Mouse (Mus musculus): ENCODE measurements around the gene Focad. TPM values are rescaled to one million over a fixed set of nuclear protein-coding genes. Genes with fewer than 3 reads are reported as not detected.

Focad gene
- polyA plus RNA-seq, 1 experiment from 2014 or later: 14.9 TPM

GRCm38 (mm10) chr4:88157644-88158043, 63.2 kb downstream of the Focad start:
- Histone ChIP-seq H3K27ac (no peak overlapping the region), H3K4me3 (no peak overlapping the region), H3K36me3 (no peaks in the 10 kb centered on the region), H3K27me3 (no peaks in the 10 kb centered on the region), H3K4me2 (no peak overlapping the region), H3K9ac (no peak overlapping the region), H3K4me1 (no peaks in the 10 kb centered on the region), H3K9me3 (no peaks in the 10 kb centered on the region)
- ATAC-seq (ENCODE audit: borderline replicate concordance, extremely low read depth, low FRiP score, low TSS enrichment): no peak
- WGBS: 89% methylated on average over 6 of the region's 6 CpGs

- Histone ChIP-seq H3K27me3 (no peaks in the 10 kb centered on the region), H3K4me3 (no peak overlapping the region), H3K4me1 (no peaks in the 10 kb centered on the region), H3K4me2 (no peak overlapping the region), H3K27ac (no peak overlapping the region), H3K9ac (no peak overlapping the region), H3K36me3 (no peaks in the 10 kb centered on the region), H3K9me3 (no peaks in the 10 kb centered on the region)
- ATAC-seq (ENCODE audit: borderline replicate concordance, extremely low read depth, low FRiP score, low TSS enrichment): no peak
- 73% methylated on average over 5 of the region's 5 CpGs for WGBS
Measured at GRCm38 (mm10) chr4:88159256-88159655, 64.8 kb downstream of the Focad start.

- WGBS: 71% methylated on average over 6 of the region's 6 CpGs
- no peak for ATAC-seq (ENCODE audit: borderline replicate concordance, extremely low read depth, low FRiP score, low TSS enrichment)
- Histone ChIP-seq H3K4me2 (no peak overlapping the region), H3K9ac (no peak overlapping the region), H3K4me3 (no peak overlapping the region), H3K4me1 (no peaks in the 10 kb centered on the region), H3K36me3 (no peaks in the 10 kb centered on the region), H3K27ac (no peak overlapping the region), H3K27me3 (no peaks in the 10 kb centered on the region), H3K9me3 (no peaks in the 10 kb centered on the region)
Measured at GRCm38 (mm10) chr4:88159700-88160099, 65.3 kb downstream of the Focad start.

DNA sequence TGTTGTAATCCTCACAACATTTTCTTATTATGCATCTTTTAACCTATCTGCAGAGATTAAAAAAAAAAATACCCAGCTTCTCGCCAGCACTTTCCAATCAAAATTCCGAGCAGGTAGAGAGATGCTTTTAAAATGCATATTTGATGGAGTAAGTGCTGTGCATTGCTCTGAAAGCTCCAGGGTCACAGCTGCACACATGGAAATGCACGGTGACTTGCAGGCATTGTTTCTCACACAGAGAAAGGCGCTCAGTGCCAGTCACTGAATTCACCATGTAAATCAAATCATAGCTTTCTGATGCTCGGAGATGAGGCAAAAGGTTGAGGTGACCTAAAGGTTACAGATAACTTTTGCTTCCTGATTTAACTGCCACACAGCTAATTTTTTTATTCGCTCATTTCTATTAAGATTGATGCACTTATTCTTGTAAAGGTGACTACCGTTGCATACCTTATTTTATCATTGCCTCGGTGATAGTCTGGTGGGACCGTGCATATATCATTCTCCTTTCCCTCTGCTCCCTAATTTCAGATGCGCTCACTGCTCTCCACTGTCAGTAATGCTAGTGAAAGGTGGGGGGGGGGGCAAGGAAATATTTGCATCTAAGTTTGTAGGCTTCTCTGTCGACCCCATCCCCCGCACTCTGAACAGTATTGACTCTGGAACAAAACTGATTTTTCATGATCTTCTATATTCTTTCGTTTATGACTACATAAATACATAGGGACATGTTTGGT, 69.2 kb downstream of the Focad start:
- H3K4me1 ChIP-seq: no peaks in the 10 kb centered on the region
- no peaks in the 10 kb centered on the region for H3K27me3 ChIP-seq
- H3K4me3 ChIP-seq: no peak overlapping the region
- ATAC-seq (ENCODE audit: borderline replicate concordance, extremely low read depth, low FRiP score, low TSS enrichment): no peak
- H3K9ac ChIP-seq: no peak overlapping the region
- H3K4me2 ChIP-seq: no peak overlapping the region
- H3K27ac ChIP-seq: no peak overlapping the region
- WGBS: 81% methylated on average over 13 of the region's 13 CpGs
- H3K36me3 ChIP-seq: no peaks in the 10 kb centered on the region
- H3K9me3 ChIP-seq: no peaks in the 10 kb centered on the region

DNA sequence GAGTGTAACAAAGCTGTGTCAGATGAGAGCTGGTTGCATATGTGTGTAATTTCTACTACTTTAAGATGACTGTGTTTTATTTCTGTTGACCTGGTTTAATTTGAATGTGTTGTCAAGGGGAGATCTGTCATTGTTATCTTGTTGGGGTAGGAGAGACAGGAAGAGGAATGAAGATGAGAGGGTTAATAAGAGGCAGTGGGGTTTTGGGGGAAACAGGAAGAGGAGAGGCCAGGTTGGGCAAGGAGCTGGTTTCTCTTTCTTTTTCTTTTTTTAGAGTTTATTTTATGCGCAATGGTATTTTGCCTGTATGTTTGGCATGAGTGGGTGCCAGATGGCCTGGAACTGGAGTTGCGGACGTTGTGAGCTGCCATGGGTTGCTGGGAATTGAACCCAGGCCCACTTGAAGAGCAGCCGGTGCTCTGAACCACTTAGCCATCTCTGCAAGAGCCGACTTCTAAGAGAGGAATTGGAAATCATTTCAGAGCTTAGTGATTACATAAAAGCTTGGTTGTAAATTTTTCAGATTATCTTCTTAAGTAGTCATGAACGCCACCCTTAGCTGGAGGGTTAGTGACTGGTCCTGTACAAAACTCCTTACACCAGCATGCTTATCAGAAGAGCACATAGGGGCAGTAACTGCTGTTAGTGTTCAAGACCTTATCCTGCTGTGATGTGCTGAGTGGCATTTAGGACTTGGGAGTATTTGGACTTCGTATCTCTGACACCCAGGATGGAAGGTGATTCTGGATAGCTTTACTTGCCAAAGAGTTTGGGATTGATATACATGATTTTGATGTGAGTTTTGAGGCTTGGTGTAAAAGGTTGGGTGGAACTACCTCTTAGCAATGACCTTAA, 72.8 kb downstream of the Focad start:
- H3K4me2 ChIP-seq: no peak overlapping the region
- no peaks in the 10 kb centered on the region for H3K9me3 ChIP-seq
- H3K9ac ChIP-seq: no peak overlapping the region
- no peak overlapping the region for H3K4me3 ChIP-seq
- H3K4me1 ChIP-seq: no peaks in the 10 kb centered on the region
- H3K27me3 ChIP-seq: no peaks in the 10 kb centered on the region
- no peaks in the 10 kb centered on the region for H3K36me3 ChIP-seq
- ATAC-seq (ENCODE audit: borderline replicate concordance, extremely low read depth, low FRiP score, low TSS enrichment): no peak
- no peak overlapping the region for H3K27ac ChIP-seq
- WGBS: 77% methylated on average over 7 of the region's 7 CpGs

DNA sequence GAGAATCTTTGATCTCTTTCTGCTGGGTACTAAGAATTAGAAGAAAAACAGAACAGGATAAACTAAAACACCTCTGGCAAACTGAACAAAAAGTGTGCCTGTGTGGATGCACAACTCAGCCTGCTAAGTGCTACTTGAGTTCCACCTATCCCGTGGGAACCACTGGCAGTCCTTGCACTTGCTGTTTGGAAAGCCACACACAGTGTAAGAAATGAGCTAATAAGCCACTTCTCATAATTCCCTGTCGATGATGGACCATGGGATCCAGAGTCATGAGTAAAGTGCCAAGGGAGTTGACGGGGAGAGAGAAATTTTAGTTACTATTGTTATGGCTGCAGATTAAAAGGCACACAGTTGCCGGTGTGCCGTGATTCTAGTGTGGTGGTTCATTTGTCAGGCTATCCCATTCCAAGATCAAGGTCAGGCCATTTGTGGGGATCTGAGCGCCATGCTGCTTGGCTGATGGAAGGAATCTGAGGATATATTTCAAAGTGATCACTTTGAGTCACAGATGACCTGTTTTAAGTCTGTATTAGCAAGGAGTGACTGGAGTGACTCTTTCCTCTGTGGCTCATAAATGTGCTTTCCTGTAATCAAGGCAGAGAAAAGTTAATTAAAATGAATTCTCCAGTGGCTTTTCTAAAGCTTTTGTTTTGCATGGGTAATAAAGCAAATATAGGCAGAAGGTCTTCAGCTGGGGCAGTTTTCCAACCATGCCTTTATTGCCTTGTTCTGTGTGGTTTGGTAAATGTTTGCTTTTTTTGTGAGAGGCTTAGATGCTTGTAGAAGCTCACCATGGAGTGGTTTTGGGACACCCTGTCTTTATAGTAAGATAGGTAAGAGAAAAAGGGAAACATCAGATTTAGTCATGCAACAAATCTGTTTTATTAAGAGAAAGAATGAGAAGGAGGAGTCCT, 80.9 kb downstream of the Focad start:
- WGBS: 75% methylated on average over 6 of the region's 6 CpGs
- Histone ChIP-seq H3K4me3 (no peak overlapping the region), H3K27me3 (no peaks in the 10 kb centered on the region), H3K9me3 (no peaks in the 10 kb centered on the region), H3K4me1 (no peaks in the 10 kb centered on the region), H3K27ac (no peak overlapping the region), H3K36me3 (no peaks in the 10 kb centered on the region), H3K9ac (no peak overlapping the region), H3K4me2 (no peak overlapping the region)
- ATAC-seq (ENCODE audit: borderline replicate concordance, extremely low read depth, low FRiP score, low TSS enrichment): no peak

GRCm38 (mm10) chr4:88179296-88179695, 84.9 kb downstream of the Focad start:
- 80% methylated on average over 2 of the region's 2 CpGs for WGBS

DNA sequence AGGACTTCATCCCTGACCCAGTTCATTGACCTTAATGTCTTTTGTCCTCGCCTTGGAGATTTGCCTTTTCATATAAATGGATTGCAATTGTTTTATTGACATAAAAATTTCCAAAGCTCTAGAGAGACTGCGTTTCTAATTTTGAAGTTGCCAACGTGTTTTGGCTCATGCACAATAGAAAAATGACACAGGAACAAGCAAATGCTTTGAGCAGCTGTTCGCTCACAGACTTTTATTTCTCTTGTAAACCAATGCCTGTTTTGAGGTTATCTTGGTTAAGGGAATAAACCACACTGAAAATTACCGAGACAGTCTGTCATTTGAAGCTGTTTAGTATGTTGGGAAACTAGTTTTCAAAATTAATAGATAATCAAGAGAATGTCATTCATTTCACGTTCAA, 89.9 kb downstream of the Focad start:
- H3K27ac ChIP-seq: no peak overlapping the region
- no peak overlapping the region for H3K4me2 ChIP-seq
- no peak overlapping the region for H3K9ac ChIP-seq
- H3K9me3 ChIP-seq: no peaks in the 10 kb centered on the region
- ATAC-seq (ENCODE audit: borderline replicate concordance, extremely low read depth, low FRiP score, low TSS enrichment): no peak
- 56% methylated on average over 6 of the region's 6 CpGs for WGBS
- H3K4me3 ChIP-seq: no peak overlapping the region
- no peaks in the 10 kb centered on the region for H3K27me3 ChIP-seq
- no peaks in the 10 kb centered on the region for H3K4me1 ChIP-seq
- no peaks in the 10 kb centered on the region for H3K36me3 ChIP-seq

More at GRCm38 (mm10) chr4:88179296-88179695, 84.9 kb downstream of the Focad start:
- no peaks in the 10 kb centered on the region for H3K27me3 ChIP-seq
- no peak for ATAC-seq (ENCODE audit: borderline replicate concordance, extremely low read depth, low FRiP score, low TSS enrichment)
- H3K4me2 ChIP-seq: no peak overlapping the region
- H3K27ac ChIP-seq: no peak overlapping the region
- no peaks in the 10 kb centered on the region for H3K36me3 ChIP-seq
- H3K9ac ChIP-seq: no peak overlapping the region
- H3K4me1 ChIP-seq: no peaks in the 10 kb centered on the region
- no peaks in the 10 kb centered on the region for H3K9me3 ChIP-seq
- H3K4me3 ChIP-seq: no peak overlapping the region

GRCm38 (mm10) chr4:88185872-88186426, 91.5 kb downstream of the Focad start:
- Histone ChIP-seq H3K27ac (no peak overlapping the region), H3K4me2 (no peak overlapping the region), H3K4me1 (no peaks in the 10 kb centered on the region), H3K4me3 (no peak overlapping the region), H3K9ac (no peak overlapping the region), H3K36me3 (no peaks in the 10 kb centered on the region), H3K9me3 (no peaks in the 10 kb centered on the region), H3K27me3 (no peaks in the 10 kb centered on the region)
- WGBS: 66% methylated on average over 6 of the region's 6 CpGs
- no peak for ATAC-seq (ENCODE audit: borderline replicate concordance, extremely low read depth, low FRiP score, low TSS enrichment)

DNA sequence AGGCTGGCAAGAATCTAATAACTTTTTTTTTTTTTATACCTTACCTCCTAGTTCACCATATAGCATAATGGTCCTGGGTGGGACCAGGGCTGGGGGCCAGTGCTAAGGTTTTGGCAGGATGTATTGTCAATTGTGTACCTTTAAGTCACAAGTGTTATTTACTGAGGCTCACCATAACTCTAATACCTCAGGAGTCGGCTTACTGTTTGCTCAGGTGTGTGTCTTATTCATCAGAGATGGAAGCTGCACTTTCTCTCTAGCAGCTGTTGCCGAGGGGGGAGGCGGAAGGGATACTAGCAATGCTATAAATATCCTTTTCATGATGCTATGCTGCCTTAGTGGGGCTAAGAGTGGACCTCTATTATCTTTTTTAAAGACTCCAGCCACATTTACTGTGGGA, 93.2 kb downstream of the Focad start:
- ATAC-seq (ENCODE audit: borderline replicate concordance, extremely low read depth, low FRiP score, low TSS enrichment): no peak; the same call in 1 of the 2 replicates
- Histone ChIP-seq H3K27ac (peak overlapping the region; percentile 63), H3K9me3 (no peaks in the 10 kb centered on the region), H3K4me1 (no peaks in the 10 kb centered on the region), H3K27me3 (no peaks in the 10 kb centered on the region), H3K9ac (no peak overlapping the region), H3K4me3 (no peak overlapping the region), H3K36me3 (no peaks in the 10 kb centered on the region), H3K4me2 (no peak overlapping the region)
- WGBS: 65% methylated on average over 3 of the region's 3 CpGs

GRCm38 (mm10) chr4:88189495-88189894, 95.1 kb downstream of the Focad start:
- ATAC-seq (ENCODE audit: borderline replicate concordance, extremely low read depth, low FRiP score, low TSS enrichment): no peak
- Histone ChIP-seq H3K9ac (no peak overlapping the region), H3K4me1 (no peaks in the 10 kb centered on the region), H3K4me3 (no peak overlapping the region), H3K27ac (no peak overlapping the region), H3K27me3 (no peaks in the 10 kb centered on the region), H3K36me3 (no peaks in the 10 kb centered on the region), H3K9me3 (no peaks in the 10 kb centered on the region), H3K4me2 (no peak overlapping the region)
- WGBS: 90% methylated on average over 1 of the region's 1 CpGs
